Mouse (Mus musculus): ENCODE measurements around the gene Otulin. TPM values are rescaled to one million over a fixed set of nuclear protein-coding genes. Genes with fewer than 3 reads are reported as not detected.

Gene Otulin
- polyA plus RNA-seq, 1 experiment from 2014 or later, result 28.1 TPM

- peak overlapping the region; percentile 75 for H3K27ac ChIP-seq
- no peaks in the 10 kb centered on the region for H3K36me3 ChIP-seq
- no peak for DNase-seq (ENCODE audit: low spot score)
- peaks cover 3% of the 10 kb centered on the region; the same call in 1 of the 2 replicates for H3K27me3 ChIP-seq (ENCODE audit: insufficient read depth, poor library complexity, severe bottlenecking)
- H3K4me1 ChIP-seq (replicated peaks), result peaks cover 56% of the 10 kb centered on the region
- WGBS, result 42% methylated on average over 5 of the region's 5 CpGs
- no peak overlapping the region for H3K4me3 ChIP-seq
- no peaks in the 10 kb centered on the region for H3K9me3 ChIP-seq
Measured at GRCm38 (mm10) chr15:27495981-27496401, 134.5 kb downstream of the Otulin start.

DNA sequence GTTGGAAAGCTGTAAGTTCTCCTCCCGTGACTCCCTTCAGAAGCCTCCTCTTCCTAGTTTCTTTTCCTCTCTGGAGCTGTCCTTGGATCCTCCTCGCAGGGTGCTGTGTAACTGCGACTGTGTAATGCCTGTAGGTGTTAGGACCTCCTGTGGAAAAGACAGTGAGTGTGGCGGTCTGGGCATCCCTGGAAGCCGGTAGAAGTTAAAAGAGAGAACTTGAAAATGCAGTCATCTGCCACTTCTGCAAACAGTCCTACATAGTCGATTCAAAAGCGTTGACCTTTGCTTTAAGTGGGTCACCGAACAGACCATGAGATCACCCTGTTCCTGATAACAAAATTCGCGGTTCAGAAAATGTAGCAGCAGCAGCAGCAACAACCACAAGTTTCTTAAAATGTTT is 137.0 kb downstream of the Otulin start:
- DNase-seq (ENCODE audit: low spot score), result no peak
- Histone ChIP-seq H3K27me3 (ENCODE audit: insufficient read depth, poor library complexity, severe bottlenecking) (peaks cover 3% of the 10 kb centered on the region; the same call in 1 of the 2 replicates), H3K4me1 (replicated peaks) (peaks cover 64% of the 10 kb centered on the region), H3K27ac (peak overlapping the region; percentile 75; the same call in 1 of the 2 replicates), H3K36me3 (no peaks in the 10 kb centered on the region), H3K4me3 (no peak overlapping the region), H3K9me3 (no peaks in the 10 kb centered on the region)
- WGBS, result 42% methylated on average over 10 of the region's 10 CpGs

GRCm38 (mm10) chr15:27492734-27493133 is 137.8 kb downstream of the Otulin start:
- no peaks in the 10 kb centered on the region for H3K36me3 ChIP-seq
- H3K9me3 ChIP-seq, result no peaks in the 10 kb centered on the region
- H3K4me1 ChIP-seq (replicated peaks), result peaks cover 68% of the 10 kb centered on the region
- 42% methylated on average over 1 of the region's 1 CpGs for WGBS
- no peak for DNase-seq (ENCODE audit: low spot score)
- H3K4me3 ChIP-seq, result no peak overlapping the region
- H3K27ac ChIP-seq, result no peak overlapping the region
- peaks cover 3% of the 10 kb centered on the region; the same call in 1 of the 2 replicates for H3K27me3 ChIP-seq (ENCODE audit: insufficient read depth, poor library complexity, severe bottlenecking)

Other genes starting within 250 kb of the Otulin start
- gene Ank, start 164.0 kb downstream of the Otulin start, polyA plus RNA-seq (2016; fragmentation: Nextera tagmentation; extraction: Ambion mirVana), result 8.4 and 11.0 TPM in 2 replicates
- 6.4 and 8.2 TPM in 2 replicates for gene Otulinl, start 50.9 kb upstream of the Otulin start, polyA plus RNA-seq (2016; fragmentation: Nextera tagmentation; extraction: Ambion mirVana)

Data from hindbrain, embryonic 10.5 days (tissue).